Mouse (Mus musculus): Measurements from ENCODE around the gene Catsperd. TPM values are rescaled to one million over a fixed set of nuclear protein-coding genes. Genes with fewer than 3 reads are reported as not detected.

Catsperd gene
- polyA plus RNA-seq, 1 experiment from 2014 or later: 0.33 TPM

DNA sequence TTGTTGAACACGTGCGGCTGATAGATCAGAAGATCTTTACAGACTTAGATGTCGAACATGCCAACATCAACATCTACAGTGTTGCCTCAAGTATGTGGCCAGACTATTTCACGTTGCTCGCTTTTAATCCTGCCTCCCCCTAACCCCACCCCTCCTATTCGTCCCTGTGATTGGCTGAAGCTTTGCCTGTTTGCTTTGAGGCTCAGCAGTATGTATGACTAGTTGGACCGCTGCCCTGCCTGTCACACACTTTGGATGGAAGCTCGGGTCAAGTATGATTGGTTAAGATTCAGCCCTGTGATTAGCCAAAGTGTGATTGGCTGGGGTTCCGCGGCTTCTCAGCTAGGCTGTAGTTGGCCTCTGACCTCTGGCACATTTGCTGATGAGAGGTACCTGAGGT is 23.9 kb downstream of the Catsperd start:
- H3K4me3 ChIP-seq (ENCODE audit: low read depth, low read length): no peak overlapping the region
- 31% methylated on average over 10 of the region's 10 CpGs for WGBS (ENCODE audit: insufficient replicate concordance)
- ATAC-seq (peak; percentile 97), DNase-seq (peak; percentile 79)
- no peak overlapping the region for H3K9ac ChIP-seq (replicated peaks)
- no peaks in the 10 kb centered on the region for H3K36me3 ChIP-seq (replicated peaks; ENCODE audit: insufficient read depth, low read length)
- TF ChIP-seq CTCF (IDR thresholded peaks at IDR 0.05; ENCODE audit: low read depth): no peak
- peak; percentile 56 for TF ChIP-seq EP300 (IDR thresholded peaks at IDR 0.05; ENCODE audit: low read depth)
- H3K27me3 ChIP-seq (ENCODE audit: insufficient read depth, low read length): no peaks in the 10 kb centered on the region
- no peaks in the 10 kb centered on the region for H3K9me3 ChIP-seq (ENCODE audit: low read length)
- H3K27ac ChIP-seq (ENCODE audit: low read depth): peak overlapping the region; percentile 77
- H3K4me2 ChIP-seq (ENCODE audit: low read depth, low read length): no peak overlapping the region
- no peaks in the 10 kb centered on the region for H3K4me1 ChIP-seq (ENCODE audit: insufficient read depth)

DNA sequence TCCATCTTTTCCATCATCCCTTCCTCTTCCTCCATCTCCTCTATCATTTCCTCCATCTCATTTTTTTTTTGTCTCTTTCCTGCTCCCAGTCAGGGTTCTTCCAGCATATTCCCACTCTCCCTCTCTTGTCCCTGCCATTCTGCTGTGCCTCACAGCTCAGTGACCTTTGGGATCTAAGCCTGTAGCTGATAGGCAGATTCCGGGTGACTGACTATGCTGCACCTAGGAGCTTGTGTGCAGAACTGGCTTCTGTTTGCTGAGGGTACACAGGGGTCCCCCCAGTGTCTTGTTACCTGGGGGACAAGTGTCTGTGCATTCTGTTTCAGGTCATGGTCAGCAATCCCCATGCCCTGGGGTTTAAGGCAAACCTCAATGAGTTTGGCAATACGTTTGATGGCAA is 26.8 kb downstream of the Catsperd start:
- no peak overlapping the region for H3K4me2 ChIP-seq (ENCODE audit: low read depth, low read length)
- no peaks in the 10 kb centered on the region for H3K4me1 ChIP-seq (ENCODE audit: insufficient read depth)
- no peaks in the 10 kb centered on the region for H3K27me3 ChIP-seq (ENCODE audit: insufficient read depth, low read length)
- H3K27ac ChIP-seq (ENCODE audit: low read depth): no peak overlapping the region
- TF ChIP-seq CTCF (IDR thresholded peaks at IDR 0.05; ENCODE audit: low read depth) (no peak), EP300 (IDR thresholded peaks at IDR 0.05; ENCODE audit: low read depth) (no peak)
- WGBS (ENCODE audit: insufficient replicate concordance): 64% methylated on average over 2 of the region's 2 CpGs
- H3K36me3 ChIP-seq (replicated peaks; ENCODE audit: insufficient read depth, low read length): no peaks in the 10 kb centered on the region
- DNase-seq: no peak
- H3K4me3 ChIP-seq (ENCODE audit: low read depth, low read length): no peak overlapping the region
- ATAC-seq: no peak
- H3K9ac ChIP-seq (replicated peaks): no peak overlapping the region
- no peaks in the 10 kb centered on the region for H3K9me3 ChIP-seq (ENCODE audit: low read length)

DNA sequence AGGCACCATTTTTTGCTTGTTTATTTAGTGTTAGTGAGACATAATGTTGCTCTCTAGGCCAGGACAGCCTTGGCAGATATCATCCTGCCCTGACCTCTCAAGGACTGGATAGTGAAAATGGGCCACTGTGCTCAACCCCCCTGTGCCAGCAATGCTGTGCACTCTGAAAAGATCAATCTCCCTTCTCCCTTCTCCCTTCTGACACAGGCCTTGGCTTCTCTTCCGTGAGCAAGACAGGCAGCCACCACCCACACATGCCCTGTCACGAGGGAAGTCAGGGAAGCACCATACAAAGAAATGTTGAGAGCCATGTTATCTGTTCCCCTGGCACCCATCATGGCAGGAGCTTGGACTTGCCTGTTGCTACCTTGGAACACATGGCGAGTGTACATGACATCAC is 27.4 kb downstream of the Catsperd start:
- H3K27me3 ChIP-seq (ENCODE audit: insufficient read depth, low read length): no peaks in the 10 kb centered on the region
- no peak for DNase-seq
- ATAC-seq: no peak
- no peaks in the 10 kb centered on the region for H3K36me3 ChIP-seq (replicated peaks; ENCODE audit: insufficient read depth, low read length)
- no peak overlapping the region for H3K27ac ChIP-seq (ENCODE audit: low read depth)
- H3K4me2 ChIP-seq (ENCODE audit: low read depth, low read length): no peak overlapping the region
- H3K4me1 ChIP-seq (ENCODE audit: insufficient read depth): no peaks in the 10 kb centered on the region
- no peak overlapping the region; the same call in 1 of the 2 replicates for H3K9ac ChIP-seq (replicated peaks)
- WGBS (ENCODE audit: insufficient replicate concordance): 59% methylated on average over 3 of the region's 3 CpGs
- TF ChIP-seq EP300 (IDR thresholded peaks at IDR 0.05; ENCODE audit: low read depth): no peak
- no peak for TF ChIP-seq CTCF (IDR thresholded peaks at IDR 0.05; ENCODE audit: low read depth)
- no peaks in the 10 kb centered on the region for H3K9me3 ChIP-seq (ENCODE audit: low read length)
- no peak overlapping the region for H3K4me3 ChIP-seq (ENCODE audit: low read depth, low read length)

DNA sequence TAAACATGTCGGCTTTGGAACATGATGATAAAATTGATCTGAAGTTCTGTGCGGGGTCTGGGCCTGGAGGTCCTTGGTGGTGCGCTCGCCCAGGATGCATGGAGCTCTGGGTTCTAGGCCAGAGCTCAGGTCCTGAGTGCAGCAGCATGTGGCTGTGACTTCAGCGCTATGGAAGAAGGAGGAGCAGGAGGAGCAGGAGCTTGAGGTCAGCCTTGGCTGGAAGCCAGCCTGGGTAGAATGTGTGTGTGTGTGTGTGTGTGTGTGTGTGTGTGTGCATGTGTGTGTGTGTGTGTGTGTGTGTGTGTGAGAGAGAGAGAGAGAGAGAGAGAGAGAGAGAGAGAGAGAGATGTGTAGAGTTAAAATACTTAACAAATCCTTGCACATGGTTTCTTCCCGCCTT is 28.2 kb downstream of the Catsperd start:
- H3K4me1 ChIP-seq (ENCODE audit: insufficient read depth): no peaks in the 10 kb centered on the region; the same call in 1 of the 2 replicates
- no peak overlapping the region for H3K27ac ChIP-seq (ENCODE audit: low read depth)
- no peaks in the 10 kb centered on the region for H3K36me3 ChIP-seq (replicated peaks; ENCODE audit: insufficient read depth, low read length)
- no peak overlapping the region for H3K4me3 ChIP-seq (ENCODE audit: low read depth, low read length)
- no peak overlapping the region for H3K9ac ChIP-seq (replicated peaks)
- no peak overlapping the region for H3K4me2 ChIP-seq (ENCODE audit: low read depth, low read length)
- no peak for ATAC-seq
- no peaks in the 10 kb centered on the region for H3K27me3 ChIP-seq (ENCODE audit: insufficient read depth, low read length)
- TF ChIP-seq CTCF (IDR thresholded peaks at IDR 0.05; ENCODE audit: low read depth) (no peak), EP300 (IDR thresholded peaks at IDR 0.05; ENCODE audit: low read depth) (no peak)
- WGBS (ENCODE audit: insufficient replicate concordance): 67% methylated on average over 6 of the region's 6 CpGs
- no peak for DNase-seq
- no peaks in the 10 kb centered on the region for H3K9me3 ChIP-seq (ENCODE audit: low read length)

DNA sequence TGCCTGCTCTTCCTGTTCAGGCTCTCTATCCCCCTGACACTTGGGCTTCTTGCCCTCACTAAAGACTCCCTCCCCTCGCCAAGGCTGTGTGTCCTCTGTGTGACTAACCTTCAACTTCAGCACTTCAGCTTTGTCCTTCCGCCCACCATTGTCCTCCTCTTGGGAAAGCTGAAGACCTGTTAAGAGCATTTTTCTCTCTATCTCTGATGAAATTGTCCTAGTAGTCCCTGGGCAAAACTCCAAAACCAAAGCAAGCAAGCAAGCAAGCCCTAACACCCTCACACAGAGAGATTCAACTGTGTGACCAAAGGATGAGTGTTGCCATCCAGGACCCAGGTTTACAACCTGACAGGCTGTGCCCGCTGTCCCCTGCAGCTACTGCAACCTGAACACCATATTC is 35.7 kb downstream of the Catsperd start:
- no peak for DNase-seq

DNA sequence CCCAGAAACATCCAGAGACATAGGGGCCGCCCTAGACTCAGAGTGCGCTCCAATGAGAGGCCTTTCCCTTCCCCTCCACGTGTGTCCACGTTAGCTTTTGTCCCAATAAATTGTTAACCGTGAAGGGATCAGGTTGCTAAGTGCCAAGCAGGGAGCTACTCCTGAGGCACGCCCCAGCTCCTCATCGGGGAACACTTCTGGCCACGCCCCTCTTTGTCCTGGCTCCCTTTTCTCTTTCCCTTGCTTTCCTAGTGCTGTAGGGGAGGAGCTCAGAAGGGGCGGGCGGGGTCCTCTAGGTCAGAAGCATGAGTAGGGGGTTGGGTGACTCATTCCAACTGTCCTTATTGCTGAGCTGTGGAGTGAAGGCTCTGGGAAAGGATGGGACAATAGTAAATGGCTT is 36.4 kb downstream of the Catsperd start:
- DNase-seq (no peak), ATAC-seq (no peak)
- Histone ChIP-seq H3K36me3 (replicated peaks; ENCODE audit: insufficient read depth, low read length) (no peaks in the 10 kb centered on the region), H3K4me3 (ENCODE audit: low read depth, low read length) (no peak overlapping the region), H3K9me3 (ENCODE audit: low read length) (no peaks in the 10 kb centered on the region), H3K27me3 (ENCODE audit: insufficient read depth, low read length) (no peaks in the 10 kb centered on the region; the same call in 1 of the 2 replicates), H3K4me2 (ENCODE audit: low read depth, low read length) (no peak overlapping the region), H3K27ac (ENCODE audit: low read depth) (no peak overlapping the region), H3K9ac (replicated peaks) (no peak overlapping the region), H3K4me1 (ENCODE audit: insufficient read depth) (no peaks in the 10 kb centered on the region; the same call in 1 of the 2 replicates)
- 22% methylated on average over 10 of the region's 10 CpGs for WGBS (ENCODE audit: insufficient replicate concordance)
- TF ChIP-seq EP300 (IDR thresholded peaks at IDR 0.05; ENCODE audit: low read depth) (no peak), CTCF (IDR thresholded peaks at IDR 0.05; ENCODE audit: low read depth) (no peak)

More for the DNA sequence above, 35.7 kb downstream of the Catsperd start:
- no peak overlapping the region for H3K9ac ChIP-seq (replicated peaks)
- no peaks in the 10 kb centered on the region for H3K36me3 ChIP-seq (replicated peaks; ENCODE audit: insufficient read depth, low read length)
- H3K27ac ChIP-seq (ENCODE audit: low read depth): no peak overlapping the region
- 61% methylated on average over 3 of the region's 3 CpGs for WGBS (ENCODE audit: insufficient replicate concordance)
- TF ChIP-seq EP300 (IDR thresholded peaks at IDR 0.05; ENCODE audit: low read depth) (no peak), CTCF (IDR thresholded peaks at IDR 0.05; ENCODE audit: low read depth) (no peak)
- H3K9me3 ChIP-seq (ENCODE audit: low read length): no peaks in the 10 kb centered on the region
- no peak overlapping the region for H3K4me2 ChIP-seq (ENCODE audit: low read depth, low read length)
- no peaks in the 10 kb centered on the region; the same call in 1 of the 2 replicates for H3K27me3 ChIP-seq (ENCODE audit: insufficient read depth, low read length)
- H3K4me3 ChIP-seq (ENCODE audit: low read depth, low read length): no peak overlapping the region
- no peak for ATAC-seq
- no peaks in the 10 kb centered on the region; the same call in 1 of the 2 replicates for H3K4me1 ChIP-seq (ENCODE audit: insufficient read depth)

DNA sequence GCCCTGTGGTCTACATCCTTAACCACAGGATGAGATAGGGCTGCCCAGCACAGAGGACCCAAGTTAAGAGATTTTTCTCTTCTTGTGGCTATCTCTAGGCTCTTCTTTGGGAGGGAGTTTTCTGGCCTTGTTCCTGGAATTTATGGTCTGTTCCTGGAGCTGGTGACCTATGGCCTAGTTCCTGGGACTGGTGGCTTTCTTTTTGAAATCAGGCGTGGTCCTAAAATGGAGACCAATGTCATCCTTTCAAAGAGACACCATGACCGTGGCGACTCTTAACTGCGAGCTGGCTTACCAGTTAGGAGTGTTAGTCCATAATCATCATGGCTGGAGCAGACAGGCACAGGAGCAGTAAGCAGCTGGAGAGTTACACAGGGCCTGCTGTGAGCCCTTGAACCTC is 38.4 kb downstream of the Catsperd start:
- Histone ChIP-seq H3K27me3 (ENCODE audit: insufficient read depth, low read length) (no peaks in the 10 kb centered on the region; the same call in 1 of the 2 replicates), H3K4me2 (ENCODE audit: low read depth, low read length) (no peak overlapping the region), H3K4me1 (ENCODE audit: insufficient read depth) (no peaks in the 10 kb centered on the region), H3K4me3 (ENCODE audit: low read depth, low read length) (no peak overlapping the region), H3K9ac (replicated peaks) (no peak overlapping the region), H3K9me3 (ENCODE audit: low read length) (no peaks in the 10 kb centered on the region), H3K27ac (ENCODE audit: low read depth) (no peak overlapping the region), H3K36me3 (replicated peaks; ENCODE audit: insufficient read depth, low read length) (no peaks in the 10 kb centered on the region)
- WGBS (ENCODE audit: insufficient replicate concordance): 79% methylated on average over 4 of the region's 4 CpGs
- DNase-seq (no peak), ATAC-seq (no peak)
- TF ChIP-seq CTCF (IDR thresholded peaks at IDR 0.05; ENCODE audit: low read depth) (no peak), EP300 (IDR thresholded peaks at IDR 0.05; ENCODE audit: low read depth) (no peak)
